Mouse (Mus musculus) G1E (cell line): Measurements from ENCODE around the gene Lmtk2. TPM values are rescaled to one million over a fixed set of nuclear protein-coding genes. Genes with fewer than 3 reads are reported as not detected.

Experiments
- ATAC-seq: 2 replicates; pipeline ENCODE4 v1.8.0; 2016; ENCODE audit warnings: mild to moderate bottlenecking; ENCODE audit not compliant: insufficient number of reproducible peaks, poor library complexity, low FRiP score, severe bottlenecking; ENCODE audit errors: extremely low read depth
- DNase-seq: peaks from one replicate; pipeline ENCODE4 v3.0.0; 2012; ENCODE audit warnings: low spot score
- H3K27me3 ChIP-seq: 2 replicates; pipeline ENCODE4 v1.6.1; 2012; ENCODE audit warnings: mild to moderate bottlenecking, low read length, inconsistent platforms; ENCODE audit not compliant: insufficient read depth
- H3K36me3 ChIP-seq: replicated peaks from 2 replicates; pipeline ENCODE3; 2012; ENCODE audit warnings: mild to moderate bottlenecking, inconsistent platforms
- H3K4me1 ChIP-seq: 2 replicates; pipeline ENCODE4 v1.6.1; 2012; ENCODE audit warnings: low read depth, low read length, inconsistent platforms, mixed read lengths; ENCODE audit not compliant: insufficient read depth
- H3K4me3 ChIP-seq: 2 replicates; pipeline ENCODE4 v1.5.1; 2012; ENCODE audit warnings: low read depth, mild to moderate bottlenecking, inconsistent platforms, low read length, moderate library complexity, mixed read lengths
- H3K9me3 ChIP-seq: replicated peaks from 2 replicates; pipeline ENCODE4 v1.6.1; 2012; ENCODE audit warnings: inconsistent platforms
- CTCF ChIP-seq: IDR thresholded peaks from 2 replicates; pipeline ENCODE4 v1.5.1; 2012; ENCODE audit warnings: low read depth, low read length, inconsistent platforms, mixed read lengths
- GATA1 ChIP-seq: IDR thresholded peaks from 2 replicates; pipeline ENCODE4 v1.6.1; 2012; ENCODE audit warnings: borderline replicate concordance, low read length, inconsistent platforms, mixed read lengths
- GATA2 ChIP-seq: IDR thresholded peaks from 2 replicates; pipeline ENCODE4 v1.6.1; 2012; ENCODE audit warnings: low read depth, low read length, inconsistent platforms, borderline replicate concordance
- POLR2AphosphoS5 ChIP-seq: IDR thresholded peaks from 2 replicates; pipeline ENCODE4 v1.6.1; 2012; ENCODE audit warnings: low read depth, low read length, inconsistent platforms; ENCODE audit not compliant: insufficient replicate concordance
- TAL1 ChIP-seq: conservative IDR thresholded peaks from 2 replicates; pipeline ENCODE4 v1.6.1; 2012; ENCODE audit warnings: low read depth, low read length, inconsistent platforms, mixed read lengths
- polyA plus RNA-seq: library from polyadenylated mRNA; stranded (reverse); fragments of >175 nt; gene quantifications from 2 replicates; pipeline ENCODE4 v1.2.3, GENCODE M21; 2012
- total RNA-seq, 2 experiments: library from RNA; stranded (forward) in 1 of 2; stranded (reverse) in 1 of 2; fragments of 200-1000 nt in 1 of 2; fragments of >200 nt in 1 of 2; fragmentation: Nextera tagmentation in 1 of 2; gene quantifications; 2 replicates each; pipeline ENCODE4 v1.2.3; 2014 to 2017

The Lmtk2 gene
- total and polyA plus RNA-seq, 3 experiments: 9.3 to 29.0 (median 11.7) TPM

DNA sequence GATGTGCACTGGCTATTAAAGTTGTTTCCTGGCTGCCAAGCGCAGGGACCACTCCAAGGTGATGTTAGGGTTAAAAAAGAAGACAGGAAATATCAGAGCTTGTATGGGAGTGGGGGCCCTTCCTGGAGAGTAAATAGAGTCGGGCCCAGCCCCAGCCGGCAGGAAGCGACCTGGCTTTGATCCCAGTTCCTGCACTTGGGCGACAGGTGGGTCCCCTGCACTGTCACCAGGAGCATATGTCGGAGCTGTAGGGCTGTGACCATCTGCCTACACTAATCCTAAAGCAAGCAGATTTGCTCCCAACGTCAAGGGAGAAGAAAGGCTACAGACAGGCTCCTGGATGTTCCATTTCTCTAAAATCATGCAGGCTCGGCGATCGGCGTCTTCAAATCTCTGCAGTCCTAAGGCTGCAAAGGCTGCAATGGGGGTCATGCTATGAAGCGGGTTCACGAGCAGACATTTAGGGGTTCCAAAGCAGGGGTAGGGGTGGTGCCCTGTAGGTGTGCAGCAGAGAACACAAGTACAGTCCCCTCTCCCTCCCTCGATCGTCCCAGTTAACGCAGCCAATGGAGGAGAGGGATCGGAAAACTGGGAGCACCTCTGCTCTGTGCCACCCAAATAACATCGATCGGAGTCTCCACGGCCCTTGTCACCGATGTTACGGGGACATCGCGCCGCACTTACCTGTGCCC is 122.7 kb downstream of the Lmtk2 start:
- H3K9me3 ChIP-seq: no peaks in the 10 kb centered on the region
- H3K4me3 ChIP-seq: peak overlapping the region; percentile 87
- H3K27me3 ChIP-seq: no peaks in the 10 kb centered on the region
- no peak for TF ChIP-seq POLR2AphosphoS5
- TF ChIP-seq GATA1: no peak
- peak; percentile 6 for DNase-seq
- H3K36me3 ChIP-seq: peaks cover 2% of the 10 kb centered on the region
- no peak for ATAC-seq
- H3K4me1 ChIP-seq: peaks cover 32% of the 10 kb centered on the region

DNA sequence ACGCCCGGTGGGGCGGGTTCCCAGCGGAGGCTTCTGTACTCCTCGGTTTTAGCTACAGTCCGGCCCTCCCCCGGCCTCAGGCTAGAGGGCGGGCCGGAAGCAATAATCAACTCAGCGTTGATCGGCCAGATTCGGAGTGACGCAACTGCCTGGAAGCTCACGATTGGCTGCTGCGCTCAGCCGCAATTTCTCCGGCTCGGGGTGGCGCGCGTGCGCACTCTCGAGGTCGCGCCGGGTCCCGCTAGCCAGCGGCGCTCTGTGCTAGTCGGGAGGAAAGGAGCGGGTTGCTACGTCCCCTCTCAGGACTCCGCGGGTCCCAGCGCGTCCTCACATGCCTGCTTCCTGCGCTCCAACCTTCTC is 123.2 kb downstream of the Lmtk2 start, which contains the start of gene Tecpr1:
Gene Tecpr1 (minus strand): TSS at position 113 of the 360 bp plus-strand sequence.
- no peaks in the 10 kb centered on the region for H3K9me3 ChIP-seq
- H3K4me1 ChIP-seq: peaks cover 30% of the 10 kb centered on the region
- ATAC-seq (peak; percentile 91), DNase-seq (peak; percentile 99)
- peaks cover 2% of the 10 kb centered on the region for H3K36me3 ChIP-seq
- TF ChIP-seq CTCF (no peak), POLR2AphosphoS5 (no peak), TAL1 (no peak), GATA2 (no peak), GATA1 (no peak)
- H3K4me3 ChIP-seq: peak within 1 kb of the TSS; percentile 87
- H3K27me3 ChIP-seq: no peaks in the 10 kb centered on the region

DNA sequence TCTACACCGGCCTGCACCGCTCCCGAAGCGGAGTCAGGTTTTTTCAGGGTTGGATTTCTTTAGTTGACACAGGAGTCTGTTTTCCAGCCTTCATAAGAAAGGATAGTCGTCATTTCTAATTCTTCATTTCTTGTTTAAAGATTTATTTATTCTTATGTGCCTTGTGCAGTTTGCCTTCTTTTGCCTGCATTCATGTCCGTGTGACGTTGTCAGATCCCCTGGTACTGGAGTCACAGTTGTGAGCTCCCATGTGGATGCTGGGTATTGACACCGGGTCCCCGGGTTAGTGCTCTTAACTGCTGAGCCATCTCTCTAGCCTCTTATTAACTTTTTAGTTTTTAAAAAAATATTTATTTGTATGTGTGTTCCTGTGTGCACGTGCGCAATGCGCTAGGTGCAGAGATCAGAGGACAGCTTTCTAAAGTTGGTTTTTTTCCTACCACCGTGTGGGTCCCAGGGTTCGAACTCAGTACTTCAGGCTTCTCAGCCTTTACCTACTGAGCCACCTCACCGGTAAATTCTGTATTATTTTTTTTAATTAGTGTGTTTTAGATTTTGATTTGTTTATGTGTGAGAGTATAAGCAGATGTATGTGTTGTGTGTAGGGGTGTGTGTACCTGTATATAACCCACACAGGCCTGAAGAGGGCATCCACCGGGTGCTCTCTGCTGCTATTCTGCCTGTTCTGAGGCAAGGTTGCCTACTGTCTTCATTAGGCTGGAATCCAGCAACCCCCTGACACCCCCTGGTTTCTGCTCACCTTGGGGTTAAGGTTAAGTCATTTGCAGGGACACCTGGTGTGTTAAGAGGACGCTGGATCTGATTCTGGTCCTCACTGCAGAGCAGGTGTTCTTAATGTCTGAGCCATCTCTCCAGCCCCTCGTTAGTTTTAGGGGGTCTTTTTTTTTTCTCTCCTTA is 123.9 kb downstream of the Lmtk2 start:
- H3K4me3 ChIP-seq: peak overlapping the region; percentile 87
- peaks cover 2% of the 10 kb centered on the region for H3K36me3 ChIP-seq
- DNase-seq: no peak
- no peak for ATAC-seq
- no peaks in the 10 kb centered on the region for H3K9me3 ChIP-seq
- no peak for TF ChIP-seq GATA1
- TF ChIP-seq GATA2: no peak
- no peak for TF ChIP-seq CTCF
- TF ChIP-seq POLR2AphosphoS5: no peak
- no peak for TF ChIP-seq TAL1
- peaks cover 30% of the 10 kb centered on the region for H3K4me1 ChIP-seq
- H3K27me3 ChIP-seq: no peaks in the 10 kb centered on the region

DNA sequence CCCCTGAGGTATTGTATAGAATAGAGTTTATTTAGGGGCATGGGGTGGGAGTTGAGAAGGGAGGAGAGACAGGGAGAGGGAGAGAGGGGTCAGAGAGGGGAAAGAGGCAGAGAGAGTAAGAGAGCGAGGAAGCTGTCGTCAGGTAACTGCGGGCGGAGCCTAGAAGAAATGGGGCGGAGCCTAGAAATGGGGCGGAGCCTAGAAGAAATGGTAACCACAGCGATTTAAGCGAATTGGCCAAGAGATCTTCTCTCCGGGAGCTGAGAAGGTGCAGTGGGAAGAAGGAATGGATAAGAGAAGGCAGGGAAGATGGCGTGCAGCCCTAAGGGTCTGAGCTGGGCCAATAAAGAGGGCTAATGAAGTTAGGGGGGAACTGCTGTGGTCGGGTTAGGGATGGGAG is 126.0 kb downstream of the Lmtk2 start:
- ATAC-seq: no peak
- H3K4me3 ChIP-seq: no peak overlapping the region

DNA sequence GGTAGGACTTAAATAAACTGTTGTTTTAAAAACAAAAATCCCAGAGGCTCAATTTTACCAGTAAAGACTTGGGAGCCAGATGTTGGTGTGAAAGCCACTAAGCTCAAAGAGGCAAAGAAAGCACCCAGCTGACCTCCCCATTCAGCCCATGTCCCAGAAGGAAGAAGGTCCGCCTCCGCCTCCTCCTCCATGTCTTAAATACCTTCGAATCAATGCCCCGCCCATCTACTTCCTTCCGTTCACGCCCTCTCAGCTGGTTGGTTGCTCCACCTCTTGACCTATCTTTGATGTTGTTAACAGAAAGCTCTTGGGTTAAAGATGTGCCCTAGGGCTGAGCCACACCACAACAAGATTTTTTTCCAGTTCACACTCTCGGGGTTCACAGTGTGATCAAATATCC is 130.0 kb downstream of the Lmtk2 start:
- no peak for DNase-seq
- no peaks in the 10 kb centered on the region for H3K27me3 ChIP-seq
- no peaks in the 10 kb centered on the region for H3K36me3 ChIP-seq
- TF ChIP-seq CTCF (no peak), GATA1 (no peak), POLR2AphosphoS5 (no peak), TAL1 (no peak), GATA2 (no peak)
- no peaks in the 10 kb centered on the region for H3K9me3 ChIP-seq
- no peak for ATAC-seq
- H3K4me3 ChIP-seq: no peak overlapping the region
- peaks cover 8% of the 10 kb centered on the region; the same call in 1 of the 2 replicates for H3K4me1 ChIP-seq

More for the DNA sequence above, 126.0 kb downstream of the Lmtk2 start:
- no peaks in the 10 kb centered on the region for H3K36me3 ChIP-seq
- no peaks in the 10 kb centered on the region for H3K9me3 ChIP-seq
- peaks cover 27% of the 10 kb centered on the region for H3K4me1 ChIP-seq
- H3K27me3 ChIP-seq: no peaks in the 10 kb centered on the region
- DNase-seq: no peak
- TF ChIP-seq GATA1: no peak
- no peak for TF ChIP-seq POLR2AphosphoS5
- no peak for TF ChIP-seq CTCF
- no peak for TF ChIP-seq TAL1
- no peak for TF ChIP-seq GATA2

DNA sequence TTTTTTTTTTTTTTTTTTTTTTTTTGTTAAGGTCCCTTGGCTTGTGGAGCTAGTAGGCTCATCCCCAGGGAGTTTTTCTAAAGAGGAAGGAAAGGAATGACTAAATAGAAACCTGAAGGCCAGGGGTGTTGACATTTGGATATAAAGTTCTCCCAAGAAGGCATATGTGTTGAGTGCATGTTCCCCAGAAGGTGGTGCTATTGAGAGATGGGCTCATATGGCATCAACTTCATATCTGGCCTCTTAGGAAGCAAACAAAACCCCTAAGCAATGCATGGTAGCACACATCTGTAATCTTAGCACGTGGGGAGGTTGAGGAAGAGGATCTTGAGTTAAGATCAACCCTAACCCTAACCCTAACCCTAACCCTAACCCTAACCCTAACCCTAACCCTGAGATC is 131.2 kb downstream of the Lmtk2 start:
- H3K36me3 ChIP-seq: no peaks in the 10 kb centered on the region
- no peak for DNase-seq
- H3K4me1 ChIP-seq: peaks cover 7% of the 10 kb centered on the region; the same call in 1 of the 2 replicates
- ATAC-seq: no peak; the same call in 1 of the 2 replicates
- TF ChIP-seq CTCF: no peak; the same call in 1 of the 2 replicates
- no peak for TF ChIP-seq TAL1
- H3K4me3 ChIP-seq: no peak overlapping the region
- no peaks in the 10 kb centered on the region for H3K9me3 ChIP-seq
- no peaks in the 10 kb centered on the region for H3K27me3 ChIP-seq
